ENCODE assay signal across 2 mouse cellular contexts in genomic region chr19:6398447-6399284, GRCm38 (mm10).
TF ChIP-seq lines count a peak whose summit lies in the region.

No protein-coding gene starts in this region.

TF ChIP-seq in MEL, 35 proteins besides CTCF, POLR2A, EP300 and RAD21:
- TF ChIP-seq GABPA (IDR thresholded peaks at IDR 0.05; ENCODE audit: low read depth, low read length) (no peak), MAZ (IDR thresholded peaks at IDR 0.05; ENCODE audit: low read depth, low read length) (0 out of 2 replicates have a peak, but pooled peaks have one; percentile 37)
TF ChIP-seq in MEL: peak in this region for 1.

TF ChIP-seq in myocyte, 11 proteins besides CTCF, POLR2A, EP300 and RAD21:
- TF ChIP-seq MYOG (IDR thresholded peaks at IDR 0.05; ENCODE audit: control insufficient read depth in 1 of 3, insufficient read depth in 1 of 3, insufficient read length in 2 of 3, low read depth in 2 of 3) (peak in 2 of 3 experiments; percentile 38 to 83), TCF3 (IDR thresholded peaks at IDR 0.05; ENCODE audit: insufficient read length, low read depth) (peak; percentile 5), MYOD1 (IDR thresholded peaks at IDR 0.05; ENCODE audit: control insufficient read depth in 1 of 3, insufficient read length in 2 of 3, low read depth in 2 of 3) (peak in 2 of 3 experiments; percentile 54 to 87), E2F4 (IDR thresholded peaks at IDR 0.05; ENCODE audit: insufficient read depth) (no peak)
